Mouse (Mus musculus): Measurements from ENCODE around the gene 9530003J23Rik.
A peak's percentile ranks its signal among the peaks of the same experiment; 100 is the strongest.
"Not testable (repeated sequence)": the region's sequence is repeated elsewhere in the genome, so short reads cannot be mapped to it uniquely, and the experiment has no call there.

9530003J23Rik gene

GRCm38 (mm10) chr10:117224102-117224990 lies 14.2 kb downstream of the 9530003J23Rik start, which contains the start of gene Yeats4:
Yeats4 (minus strand) TSS chr10:117224507.
- peak; percentile 94 for DNase-seq

GRCm38 (mm10) chr10:117223758-117224101 lies 14.8 kb downstream of the 9530003J23Rik start:
- DNase-seq: no peak

- DNase-seq: no peak
These were observed 15.7 kb downstream of the 9530003J23Rik start for GRCm38 (mm10) chr10:117222821-117223220.

GRCm38 (mm10) chr10:117218351-117218750 lies 20.2 kb downstream of the 9530003J23Rik start:
- no peak for DNase-seq

GRCm38 (mm10) chr10:117217246-117217840 lies 21.2 kb downstream of the 9530003J23Rik start:
- DNase-seq: no peak

- DNase-seq: peak; percentile 59
These were observed 21.7 kb downstream of the 9530003J23Rik start for GRCm38 (mm10) chr10:117216793-117217192.

GRCm38 (mm10) chr10:117216132-117216495 lies 22.4 kb downstream of the 9530003J23Rik start:
- no peak for DNase-seq

GRCm38 (mm10) chr10:117215409-117216131 lies 22.9 kb downstream of the 9530003J23Rik start:
- DNase-seq: no peak

- no peak for DNase-seq
These were observed 27.5 kb downstream of the 9530003J23Rik start for GRCm38 (mm10) chr10:117211023-117211422.

GRCm38 (mm10) chr10:117209469-117209938 lies 29.0 kb downstream of the 9530003J23Rik start:
- peak; percentile 56 for DNase-seq

- DNase-seq: not testable (repeated sequence)
These were observed 29.7 kb downstream of the 9530003J23Rik start for GRCm38 (mm10) chr10:117208787-117209186.

GRCm38 (mm10) chr10:117208221-117208620 lies 30.3 kb downstream of the 9530003J23Rik start:
- DNase-seq: no peak

- DNase-seq: no peak
These were observed 32.4 kb downstream of the 9530003J23Rik start for GRCm38 (mm10) chr10:117206070-117206469.

GRCm38 (mm10) chr10:117203558-117203981 lies 34.9 kb downstream of the 9530003J23Rik start:
- DNase-seq: no peak

- DNase-seq: no peak
These were observed 35.4 kb downstream of the 9530003J23Rik start for GRCm38 (mm10) chr10:117202981-117203557.

GRCm38 (mm10) chr10:117199701-117200100 lies 38.8 kb downstream of the 9530003J23Rik start:
- no peak for DNase-seq

GRCm38 (mm10) chr10:117196696-117197095 lies 41.8 kb downstream of the 9530003J23Rik start:
- no peak for DNase-seq

- DNase-seq: no peak
These were observed 42.8 kb downstream of the 9530003J23Rik start for GRCm38 (mm10) chr10:117195748-117196147.

- DNase-seq: no peak
These were observed 43.5 kb downstream of the 9530003J23Rik start for GRCm38 (mm10) chr10:117195005-117195404.

- no peak for DNase-seq
These were observed 45.1 kb downstream of the 9530003J23Rik start for GRCm38 (mm10) chr10:117193364-117193763.

GRCm38 (mm10) chr10:117185399-117186089 lies 53.0 kb downstream of the 9530003J23Rik start:
- DNase-seq: no peak

Data from lung, postnatal 14 days (tissue).